ENCODE assay signal across 15 mouse cellular contexts in genomic region chr3:129648598-129648997, GRCm38 (mm10).
DNase-seq lines count a peak whose midpoint lies in the region; ATAC-seq and TF ChIP-seq lines count a peak whose summit lies in the region.
"Had no signal": no experiment of that assay in that cellular context is flagged by ENCODE, and none has a peak within 500 bp of the region (broad histone marks: within the 10 kb centered on the region; RNA-seq: fewer than 3 reads in every experiment).

No protein-coding gene starts in this region.

- H3K9ac ChIP-seq in embryonic facial prominence, embryonic 13.5 days, result no peak overlapping the region
- H3K9ac ChIP-seq in hindbrain, postnatal 0 days (replicated peaks; ENCODE audit: low read length), result no peak overlapping the region
- no peak overlapping the region for H3K9ac ChIP-seq in hindbrain, embryonic 13.5 days
- H3K9ac ChIP-seq in kidney, postnatal 0 days (ENCODE audit: low read depth, low read length), result no peak overlapping the region
- H3K9ac ChIP-seq: heart, embryonic 13.5 days had no signal

- H3K27ac ChIP-seq in embryonic facial prominence, embryonic 13.5 days, result no peak overlapping the region
- no peak overlapping the region for H3K27ac ChIP-seq in embryonic facial prominence, embryonic 10.5 days (replicated peaks)
- no peak overlapping the region for H3K27ac ChIP-seq in hindbrain, postnatal 0 days
- no peak overlapping the region for H3K27ac ChIP-seq in hindbrain, embryonic 13.5 days
- no peak overlapping the region for H3K27ac ChIP-seq in kidney, postnatal 0 days
- H3K27ac ChIP-seq: heart, embryonic 13.5 days had no signal

- no peak overlapping the region for H3K4me3 ChIP-seq in embryonic facial prominence, embryonic 13.5 days
- H3K4me3 ChIP-seq in embryonic facial prominence, embryonic 10.5 days, result no peak overlapping the region
- H3K4me3 ChIP-seq in hindbrain, postnatal 0 days (ENCODE audit: low read length), result no peak overlapping the region
- H3K4me3 ChIP-seq in hindbrain, embryonic 13.5 days, result no peak overlapping the region
- H3K4me3 ChIP-seq in kidney, postnatal 0 days (replicated peaks; ENCODE audit: low read depth, low read length), result no peak overlapping the region
- no peak overlapping the region for H3K4me3 ChIP-seq in lung, adult 2 months (replicated peaks; ENCODE audit: extremely low read depth, low read depth, low read length)
- H3K4me3 ChIP-seq: heart, embryonic 13.5 days had no signal

- DNase-seq in embryonic facial prominence, embryonic 10.5 days (ENCODE audit: low spot score), result no peak
- DNase-seq in hindbrain, postnatal 0 days (ENCODE audit: low spot score), result no peak
- DNase-seq in kidney, postnatal 0 days (ENCODE audit: low spot score), result peak; percentile 41
- no peak for DNase-seq in kidney, adult 9 months
- DNase-seq in lung, adult 2 months, result no peak
- DNase-seq: adrenal gland, adult 8-10 months; adrenal gland, postnatal 36 days; cerebellum, adult 2 months; cerebellum, postnatal 10 days; gastrocnemius, postnatal 14 days; heart, postnatal 36 days had no signal

- H3K4me2 ChIP-seq in embryonic facial prominence, embryonic 13.5 days, result no peak overlapping the region
- no peak overlapping the region for H3K4me2 ChIP-seq in hindbrain, postnatal 0 days (ENCODE audit: low read depth, low read length)
- no peak overlapping the region for H3K4me2 ChIP-seq in hindbrain, embryonic 13.5 days
- H3K4me2 ChIP-seq in kidney, postnatal 0 days (ENCODE audit: low read length), result no peak overlapping the region
- H3K4me2 ChIP-seq: heart, embryonic 13.5 days had no signal

- peaks cover 24% of the 10 kb centered on the region for H3K4me1 ChIP-seq in embryonic facial prominence, embryonic 13.5 days
- H3K4me1 ChIP-seq in embryonic facial prominence, embryonic 10.5 days, result peaks cover 23% of the 10 kb centered on the region; the same call in 1 of the 2 replicates
- H3K4me1 ChIP-seq in hindbrain, postnatal 0 days (ENCODE audit: insufficient read depth, low read length), result no peaks in the 10 kb centered on the region
- peaks cover 15% of the 10 kb centered on the region for H3K4me1 ChIP-seq in hindbrain, embryonic 13.5 days (replicated peaks)
- H3K4me1 ChIP-seq in kidney, postnatal 0 days (replicated peaks; ENCODE audit: insufficient read depth, low read length), result peaks cover 8% of the 10 kb centered on the region
- H3K4me1 ChIP-seq in lung, adult 2 months (ENCODE audit: control insufficient read depth, insufficient read depth, low read length), result no peaks in the 10 kb centered on the region; the same call in 1 of the 2 replicates

- TF ChIP-seq CTCF in hindbrain, postnatal 0 days (IDR thresholded peaks at IDR 0.05; ENCODE audit: low read depth), result no peak
- TF ChIP-seq CTCF in kidney, postnatal 0 days (IDR thresholded peaks at IDR 0.05; ENCODE audit: low read depth), result no peak
- TF ChIP-seq CTCF in lung, adult 2 months (IDR thresholded peaks at IDR 0.05; ENCODE audit: insufficient read depth, low read length), result no peak

- no peaks in the 10 kb centered on the region for H3K27me3 ChIP-seq in embryonic facial prominence, embryonic 13.5 days
- H3K27me3 ChIP-seq in embryonic facial prominence, embryonic 10.5 days (replicated peaks; ENCODE audit: low read depth, poor library complexity, severe bottlenecking), result no peaks in the 10 kb centered on the region
- H3K27me3 ChIP-seq in hindbrain, postnatal 0 days (ENCODE audit: insufficient read depth, low read length), result no peaks in the 10 kb centered on the region
- H3K27me3 ChIP-seq in hindbrain, embryonic 13.5 days, result no peaks in the 10 kb centered on the region
- H3K27me3 ChIP-seq in kidney, postnatal 0 days (ENCODE audit: insufficient read depth, low read length), result no peaks in the 10 kb centered on the region
- H3K27me3 ChIP-seq: heart, embryonic 13.5 days had no signal

- 0 out of 2 replicates have a peak, but pooled peaks have one; percentile 56 for ATAC-seq in embryonic facial prominence, embryonic 13.5 days (ENCODE audit: insufficient number of reproducible peaks, insufficient read depth, low FRiP score, low TSS enrichment, low read depth)
- ATAC-seq in hindbrain, postnatal 0 days, result 0 out of 2 replicates have a peak, but pooled peaks have one; percentile 19
- ATAC-seq in hindbrain, embryonic 13.5 days (ENCODE audit: low FRiP score), result no peak
- no peak; the same call in 1 of the 2 replicates for ATAC-seq in kidney, postnatal 0 days (replicated peaks; ENCODE audit: low FRiP score, low read depth)
- ATAC-seq: forebrain, embryonic 16.5 days had no signal

- H3K9me3 ChIP-seq in embryonic facial prominence, embryonic 13.5 days, result no peaks in the 10 kb centered on the region
- H3K9me3 ChIP-seq in embryonic facial prominence, embryonic 10.5 days, result no peaks in the 10 kb centered on the region
- H3K9me3 ChIP-seq in hindbrain, postnatal 0 days (ENCODE audit: low read length), result no peaks in the 10 kb centered on the region
- H3K9me3 ChIP-seq in hindbrain, embryonic 13.5 days, result no peaks in the 10 kb centered on the region
- no peaks in the 10 kb centered on the region for H3K9me3 ChIP-seq in kidney, postnatal 0 days (replicated peaks; ENCODE audit: low read length)
- H3K9me3 ChIP-seq: heart, embryonic 13.5 days had no signal

- 66% methylated on average over 5 of the region's 5 CpGs for WGBS in embryonic facial prominence, embryonic 13.5 days
- WGBS in embryonic facial prominence, embryonic 10.5 days, result 72% methylated on average over 5 of the region's 5 CpGs
- 80% methylated on average over 5 of the region's 5 CpGs for WGBS in hindbrain, postnatal 0 days
- WGBS in hindbrain, embryonic 13.5 days, result 85% methylated on average over 5 of the region's 5 CpGs
- 52% methylated on average over 5 of the region's 5 CpGs for WGBS in kidney, postnatal 0 days
- 89% methylated on average over 5 of the region's 5 CpGs for WGBS in lung, adult 2 months

- no peaks in the 10 kb centered on the region for H3K36me3 ChIP-seq in embryonic facial prominence, embryonic 13.5 days
- no peaks in the 10 kb centered on the region for H3K36me3 ChIP-seq in embryonic facial prominence, embryonic 10.5 days (replicated peaks)
- H3K36me3 ChIP-seq in hindbrain, postnatal 0 days (ENCODE audit: insufficient read depth, low read length), result no peaks in the 10 kb centered on the region
- H3K36me3 ChIP-seq in hindbrain, embryonic 13.5 days, result no peaks in the 10 kb centered on the region
- no peaks in the 10 kb centered on the region for H3K36me3 ChIP-seq in kidney, postnatal 0 days (ENCODE audit: insufficient read depth, low read length)
- H3K36me3 ChIP-seq: heart, embryonic 13.5 days had no signal

- no peak for TF ChIP-seq POLR2A in lung, adult 2 months (IDR thresholded peaks at IDR 0.05; ENCODE audit: borderline replicate concordance, extremely low read depth, low read depth, low read length)

Comparison
In these comparisons a context has a peak if more than half of its experiments do, and no peak if none do; other contexts are left out.
1. ATAC-seq: peak in embryonic facial prominence, embryonic 13.5 days (single experiment) and hindbrain, postnatal 0 days (single experiment); none in hindbrain, embryonic 13.5 days (single experiment) and kidney, postnatal 0 days (single experiment).